Mouse (Mus musculus): Measurements from ENCODE around the gene Nop2.

Gene Nop2

DNA sequence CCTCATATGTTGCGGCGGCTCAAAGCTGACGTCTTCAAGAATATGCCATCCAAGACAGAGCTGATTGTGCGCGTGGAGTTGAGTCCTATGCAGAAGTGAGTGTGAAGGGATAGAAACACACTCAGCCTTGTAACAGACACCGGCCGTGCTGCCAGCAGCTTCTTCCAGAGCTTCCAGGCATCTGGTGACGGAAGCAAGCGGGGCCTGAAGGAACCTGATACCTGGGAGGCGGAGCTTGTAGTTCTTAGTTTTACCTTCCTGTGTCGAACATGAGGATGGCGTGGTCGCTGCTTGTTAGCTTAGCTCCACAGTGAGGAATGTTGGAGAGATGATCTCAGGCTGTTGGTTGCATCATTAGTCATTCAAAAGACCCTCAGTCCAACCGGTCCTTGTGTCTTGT, 22.3 kb upstream of the Nop2 start:
- DNase-seq (ENCODE audit: low spot score): no peak

DNA sequence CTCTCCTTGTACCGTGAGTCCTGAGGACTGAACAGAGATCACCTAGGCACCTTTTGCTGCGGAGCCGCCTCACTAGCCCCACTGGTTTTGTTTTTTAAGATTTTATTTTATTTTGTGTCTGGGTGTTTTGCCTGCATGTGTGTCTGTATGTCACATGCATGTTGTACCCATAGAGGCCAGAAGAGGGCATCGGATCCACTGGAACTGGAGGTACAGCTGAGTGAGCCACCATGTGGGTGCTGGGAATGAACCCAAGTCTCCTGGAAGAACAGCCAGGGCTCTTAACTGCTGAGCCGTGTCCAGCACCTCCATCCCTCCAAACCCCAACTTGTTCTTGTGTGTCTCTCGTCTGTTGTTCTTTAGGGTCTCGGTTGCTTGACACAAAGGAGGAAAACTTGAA, 20.8 kb upstream of the Nop2 start:
- peak; percentile 68 for DNase-seq (ENCODE audit: low spot score)

DNA sequence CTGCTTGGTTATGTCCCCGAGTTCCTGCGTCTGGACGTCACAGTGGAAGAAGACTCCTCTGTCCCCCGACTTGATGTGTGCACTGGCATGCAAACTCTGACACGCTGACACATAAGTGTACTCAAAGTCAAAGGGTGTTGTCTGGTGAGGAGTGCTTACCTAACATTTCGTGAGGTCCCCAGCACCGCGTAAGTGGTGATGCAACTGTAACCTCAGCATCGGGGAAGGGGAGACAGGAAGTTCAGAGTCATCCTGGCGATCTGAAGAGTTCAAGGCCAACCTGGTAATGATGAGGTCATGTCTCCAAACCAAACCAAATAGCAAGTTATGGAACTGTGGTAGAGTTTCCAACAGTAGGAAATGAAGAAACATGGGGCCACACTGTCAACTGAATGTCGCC, 19.2 kb upstream of the Nop2 start:
- no peak for DNase-seq (ENCODE audit: low spot score)

DNA sequence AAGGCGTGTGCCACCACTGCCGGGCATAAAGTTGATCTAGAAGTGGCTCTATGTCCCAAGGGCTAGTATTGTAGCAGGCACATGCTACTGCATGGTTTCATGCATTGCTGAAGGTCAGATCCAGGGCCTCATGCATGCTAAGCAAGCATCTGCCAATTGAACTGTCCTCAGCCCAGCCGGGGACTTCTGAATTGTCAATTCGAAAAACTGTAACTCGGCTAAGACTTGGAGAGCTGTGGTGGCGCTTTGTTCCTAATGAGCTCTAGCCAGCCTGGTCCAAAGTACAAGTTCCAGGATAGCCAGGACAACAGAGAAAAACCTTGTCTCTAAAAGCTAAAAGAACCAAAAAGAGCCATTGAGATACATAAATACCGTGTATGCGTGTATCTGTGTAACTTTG, 12.3 kb upstream of the Nop2 start:
- DNase-seq (ENCODE audit: low spot score): no peak

DNA sequence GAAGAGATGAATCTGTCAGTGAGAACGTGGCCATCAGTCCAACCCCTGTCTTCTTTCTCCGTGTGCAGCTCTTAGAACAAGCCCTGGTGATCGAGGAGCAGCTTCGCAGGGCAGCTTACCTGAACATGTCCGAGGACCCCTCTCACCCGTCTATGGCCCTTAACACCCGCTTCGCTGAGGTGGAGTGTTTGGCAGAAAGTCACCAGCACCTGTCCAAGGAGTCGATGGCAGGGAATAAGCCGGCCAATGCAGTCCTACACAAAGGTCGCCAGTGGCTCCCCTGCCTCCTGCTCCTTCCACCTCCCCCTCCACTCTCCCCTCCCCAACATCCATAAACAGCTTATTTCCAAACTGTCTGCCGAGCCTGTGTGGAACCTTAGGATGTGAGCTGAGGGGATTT, 3.0 kb upstream of the Nop2 start:
- no peak for DNase-seq (ENCODE audit: low spot score)

DNA sequence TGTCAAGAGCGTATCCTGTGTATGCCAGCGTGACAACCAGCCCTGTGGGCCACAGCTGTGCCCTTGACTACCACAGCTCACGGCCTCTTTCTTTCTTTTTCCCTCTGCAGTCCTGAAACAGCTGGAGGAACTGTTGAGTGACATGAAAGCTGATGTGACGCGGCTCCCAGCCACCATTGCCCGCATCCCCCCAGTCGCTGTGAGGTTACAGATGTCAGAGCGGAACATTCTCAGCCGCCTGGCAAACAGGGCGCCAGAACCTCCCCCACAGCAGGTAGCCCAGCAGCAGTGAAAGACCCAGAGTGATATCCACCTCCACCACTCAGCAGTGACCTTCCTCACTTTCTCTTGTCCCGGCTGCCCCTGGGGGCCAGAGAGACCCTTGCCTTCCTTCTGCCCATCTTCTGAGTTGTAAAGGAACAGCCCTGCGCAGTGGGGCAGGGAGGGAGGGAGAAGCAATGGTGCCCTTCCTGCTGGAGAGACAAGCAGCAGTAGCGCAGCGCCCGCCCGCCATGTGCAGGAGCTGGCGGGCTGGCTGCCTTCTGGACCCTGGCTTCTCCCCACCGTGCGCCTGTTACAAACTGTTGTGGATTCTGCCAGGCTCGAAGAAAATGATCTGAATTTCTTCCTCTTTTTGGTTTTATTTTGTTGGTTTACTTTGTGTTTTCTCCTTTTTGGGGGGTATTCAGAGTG, 1.9 kb upstream of the Nop2 start:
- DNase-seq (ENCODE audit: low spot score): peak; percentile 53

DNA sequence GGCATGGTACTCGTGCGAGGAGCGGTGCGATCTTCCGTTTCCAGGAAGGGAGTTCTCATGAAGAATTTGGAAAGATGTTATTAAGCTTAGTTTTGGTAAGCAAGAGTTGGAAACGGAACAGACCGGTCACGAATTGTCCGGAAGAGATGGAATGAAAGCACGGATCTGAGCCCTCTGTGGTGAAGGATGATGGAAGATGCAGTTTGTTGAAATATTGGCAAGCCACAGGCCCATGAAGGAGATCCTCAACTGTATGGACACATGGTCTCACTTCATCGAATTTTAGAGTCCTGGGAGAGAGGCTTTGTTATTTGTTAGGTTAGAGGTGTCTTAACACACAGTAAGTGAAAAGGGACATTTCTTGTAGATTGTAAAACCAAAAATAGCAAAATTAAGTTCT, 761 bp downstream of the Nop2 start:
- DNase-seq (ENCODE audit: low spot score): no peak

DNA sequence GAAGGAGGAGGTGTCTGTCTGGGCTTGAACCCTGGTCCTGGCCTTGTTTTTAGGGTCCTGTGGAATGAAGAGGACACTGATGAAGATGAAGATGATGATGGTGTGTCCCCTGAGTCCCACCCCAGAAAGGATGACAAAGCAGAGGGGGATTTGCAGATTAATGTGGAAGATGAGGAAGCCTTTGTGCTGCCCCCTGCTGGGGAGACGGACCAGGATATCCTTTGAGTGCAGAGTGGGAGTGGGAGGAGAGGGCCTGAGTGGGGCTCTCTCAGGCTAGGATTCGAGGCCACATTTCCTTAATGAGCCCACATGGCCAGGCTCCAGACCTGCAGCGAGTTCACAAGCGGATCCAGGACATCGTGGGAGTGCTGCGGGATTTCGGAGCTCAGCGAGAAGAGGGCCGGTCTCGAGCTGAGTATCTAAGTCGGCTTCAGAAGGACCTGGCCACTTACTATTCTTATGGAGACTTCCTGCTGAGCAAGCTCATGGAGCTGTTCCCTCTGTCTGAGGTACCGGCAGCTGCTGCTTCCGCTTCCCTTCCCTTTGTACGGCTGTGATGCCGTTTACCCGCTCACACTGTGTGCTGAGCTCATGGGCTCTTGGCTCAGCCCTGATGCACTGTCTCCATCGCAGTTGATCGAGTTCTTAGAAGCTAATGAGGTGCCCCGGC, 5.4 kb downstream of the Nop2 start:
- DNase-seq (ENCODE audit: low spot score): peak; percentile 72

DNA sequence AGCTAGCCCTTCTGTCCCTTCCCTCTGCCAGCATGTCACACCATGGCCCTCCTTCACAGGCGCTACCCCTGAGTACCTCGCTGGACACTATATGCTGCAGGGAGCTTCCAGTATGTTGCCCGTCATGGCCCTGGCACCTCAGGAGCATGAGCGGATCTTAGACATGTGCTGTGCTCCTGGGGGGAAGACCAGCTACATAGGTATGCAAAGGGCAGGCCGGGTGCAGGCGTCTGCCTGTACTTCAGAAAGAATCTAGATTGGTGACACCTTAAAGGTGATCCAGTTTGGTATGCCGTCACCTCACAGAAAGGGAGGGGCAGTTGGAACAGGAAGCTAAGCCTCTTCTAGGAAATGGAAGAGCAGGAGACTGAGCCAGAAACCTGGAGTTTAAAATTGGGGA, 8.0 kb downstream of the Nop2 start:
- DNase-seq (ENCODE audit: low spot score): no peak

DNA sequence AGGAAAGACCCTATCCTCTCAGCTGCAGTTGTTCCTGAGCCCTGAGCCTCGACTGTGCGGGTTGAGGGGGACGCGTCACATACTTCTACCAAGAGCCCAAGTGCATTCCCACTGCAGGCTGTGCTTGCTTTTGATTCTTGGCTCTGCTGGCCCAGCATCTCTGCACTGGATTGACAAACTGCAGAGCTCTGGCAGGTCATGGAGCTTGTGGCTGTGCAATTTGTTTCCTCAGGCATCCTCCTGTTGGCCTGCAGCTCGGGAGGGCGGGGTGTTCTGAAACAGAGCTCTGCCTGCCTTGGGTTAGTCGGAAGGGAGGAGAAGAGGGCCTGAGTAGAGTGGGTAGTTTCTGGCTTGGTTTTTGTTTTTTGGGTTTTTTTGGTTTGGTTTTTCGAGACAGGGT, 10.7 kb downstream of the Nop2 start:
- DNase-seq (ENCODE audit: low spot score): no peak

DNA sequence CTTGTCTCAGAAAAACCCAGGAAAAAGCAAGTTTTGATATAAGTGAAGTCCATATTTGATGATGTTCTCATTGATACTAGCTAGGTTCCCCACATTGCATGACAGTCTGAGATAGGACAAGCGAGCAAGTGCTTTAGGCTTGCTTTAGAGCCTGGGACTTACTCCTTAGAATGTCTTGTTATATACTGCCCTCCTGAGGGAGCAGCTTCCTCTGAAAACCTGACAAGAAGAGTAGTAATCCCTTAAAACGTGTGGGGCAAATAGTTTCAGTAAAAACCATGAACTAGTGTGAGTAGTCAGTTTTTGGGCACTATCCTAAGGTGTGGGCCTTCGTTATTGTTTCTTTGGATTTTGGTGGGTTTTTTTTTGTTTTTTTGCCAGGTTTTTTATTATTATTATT, 11.4 kb downstream of the Nop2 start:
- DNase-seq (ENCODE audit: low spot score): no peak

DNA sequence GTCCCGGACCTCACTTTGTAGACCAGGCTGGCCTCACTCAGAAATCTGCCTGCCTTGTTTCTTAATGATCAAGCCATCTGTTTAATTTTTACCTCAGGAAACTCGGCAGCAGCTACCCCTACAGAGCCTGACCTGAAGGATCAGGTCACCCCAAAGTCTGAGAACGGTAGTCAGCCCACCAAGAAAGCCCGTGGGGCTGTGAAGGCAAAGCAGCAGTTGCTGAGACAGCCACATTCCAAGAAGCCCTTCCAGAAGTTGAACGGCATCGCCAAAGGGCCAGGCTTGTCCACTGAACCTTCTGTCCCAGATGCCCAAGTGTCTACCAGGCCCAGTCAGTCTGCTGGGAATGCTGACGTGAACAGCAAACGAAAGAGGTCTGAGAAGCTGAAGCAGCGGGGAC, 12.2 kb downstream of the Nop2 start:
- no peak for DNase-seq (ENCODE audit: low spot score)

DNA sequence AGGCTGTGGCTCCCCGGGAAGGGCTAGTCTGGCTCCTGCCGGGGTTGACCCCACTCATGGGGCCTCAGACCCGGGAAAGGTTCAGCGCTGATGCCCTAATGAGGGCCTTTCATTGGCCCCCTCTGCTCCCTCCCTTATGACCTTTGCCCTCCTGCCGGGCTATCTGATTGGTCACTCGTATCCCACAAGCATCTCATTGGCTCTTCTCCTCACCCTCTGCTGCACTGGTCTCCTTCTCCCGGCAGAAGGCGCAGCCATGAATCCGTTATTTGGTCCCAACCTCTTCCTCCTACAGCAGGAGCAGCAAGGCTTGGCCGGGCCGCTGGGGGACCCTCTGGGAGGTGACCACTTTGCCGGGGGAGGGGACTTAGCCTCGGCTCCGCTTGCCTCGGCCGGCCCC, 13.3 kb downstream of the Nop2 start, which contains the start of gene Iffo1:
Gene Iffo1 (plus strand): TSS at position 241 of the 400 bp plus-strand sequence.
- DNase-seq (ENCODE audit: low spot score): peak; percentile 89

DNA sequence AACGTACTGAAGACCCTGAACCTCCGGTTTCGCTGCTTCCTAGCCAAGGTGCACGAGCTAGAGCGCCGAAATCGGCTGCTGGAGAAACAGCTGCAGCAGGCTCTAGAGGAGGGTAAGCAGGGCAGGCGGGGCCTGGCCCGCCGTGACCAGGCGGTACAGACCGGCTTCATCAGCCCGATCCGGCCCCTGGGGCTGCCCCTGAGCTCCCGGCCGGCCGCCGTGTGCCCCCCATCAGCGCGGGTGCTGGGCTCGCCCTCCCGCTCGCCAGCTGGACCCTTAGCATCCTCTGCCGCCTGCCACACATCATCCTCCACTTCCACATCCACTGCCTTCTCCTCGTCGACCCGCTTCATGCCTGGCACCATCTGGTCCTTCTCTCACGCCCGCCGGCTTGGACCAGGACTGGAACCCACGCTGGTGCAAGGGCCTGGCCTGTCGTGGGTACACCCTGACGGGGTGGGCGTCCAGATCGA, 13.8 kb downstream of the Nop2 start:
- peak; percentile 61 for DNase-seq (ENCODE audit: low spot score)

DNA sequence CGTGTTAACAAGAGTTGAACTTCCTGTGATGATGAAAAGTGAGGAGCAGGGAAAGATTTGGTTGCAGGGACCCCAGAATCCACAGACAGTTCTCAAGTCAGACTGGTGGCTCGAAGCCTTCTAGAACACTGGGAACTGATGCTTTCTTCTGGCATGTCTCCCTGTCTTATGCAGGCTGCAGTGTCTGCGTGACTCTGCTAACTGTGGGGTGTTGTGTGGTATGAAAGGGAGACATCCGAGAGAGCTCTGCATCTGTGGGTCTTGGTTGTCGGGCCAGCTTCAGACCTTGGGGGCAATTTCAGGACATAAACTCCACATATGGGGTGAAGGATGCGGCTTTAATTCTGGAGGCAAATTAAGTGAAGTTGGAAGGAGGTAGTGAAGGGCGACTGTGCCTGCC, 14.4 kb downstream of the Nop2 start:
- DNase-seq (ENCODE audit: low spot score): no peak

DNA sequence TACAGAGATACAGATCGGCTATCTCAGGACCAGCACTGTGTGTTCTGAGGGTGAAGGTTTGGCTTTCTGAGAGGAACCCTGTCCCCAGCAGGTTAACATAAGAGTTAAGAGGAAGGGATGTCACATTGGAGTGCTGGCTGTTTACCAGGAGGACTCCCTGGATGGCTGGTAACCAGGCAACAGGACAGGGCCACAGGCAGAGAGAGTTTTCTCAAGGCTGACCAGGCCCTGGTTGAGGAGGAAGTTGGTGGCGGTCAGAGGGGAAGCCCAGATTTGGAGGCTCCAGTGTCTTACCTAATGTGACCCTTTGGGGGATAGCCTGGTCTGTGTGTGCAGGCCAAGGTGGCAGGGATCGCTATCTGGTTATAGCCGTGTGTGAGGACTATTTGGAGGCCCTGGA, 15.1 kb downstream of the Nop2 start:
- DNase-seq (ENCODE audit: low spot score): peak; percentile 66

DNA sequence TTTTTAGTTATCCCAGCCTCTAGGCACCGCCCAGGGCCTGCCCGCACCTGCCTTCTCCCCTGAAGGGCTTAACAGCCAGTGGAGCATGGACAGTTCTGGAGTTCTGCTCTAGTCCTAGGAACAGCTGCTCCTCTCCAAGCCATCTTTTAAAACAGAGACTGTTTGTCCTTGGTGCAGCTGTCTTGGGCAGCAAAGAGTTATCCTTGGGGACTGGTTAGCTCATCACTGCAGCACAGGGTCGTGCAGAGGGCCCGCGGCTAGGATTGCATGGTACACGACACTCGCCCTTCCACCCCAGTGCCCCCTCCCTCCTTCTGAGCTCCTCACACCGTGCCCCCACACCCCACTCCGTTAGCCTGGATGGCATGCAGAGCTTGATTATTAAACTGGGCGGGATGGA, 15.6 kb downstream of the Nop2 start:
- peak; percentile 55 for DNase-seq (ENCODE audit: low spot score)

DNA sequence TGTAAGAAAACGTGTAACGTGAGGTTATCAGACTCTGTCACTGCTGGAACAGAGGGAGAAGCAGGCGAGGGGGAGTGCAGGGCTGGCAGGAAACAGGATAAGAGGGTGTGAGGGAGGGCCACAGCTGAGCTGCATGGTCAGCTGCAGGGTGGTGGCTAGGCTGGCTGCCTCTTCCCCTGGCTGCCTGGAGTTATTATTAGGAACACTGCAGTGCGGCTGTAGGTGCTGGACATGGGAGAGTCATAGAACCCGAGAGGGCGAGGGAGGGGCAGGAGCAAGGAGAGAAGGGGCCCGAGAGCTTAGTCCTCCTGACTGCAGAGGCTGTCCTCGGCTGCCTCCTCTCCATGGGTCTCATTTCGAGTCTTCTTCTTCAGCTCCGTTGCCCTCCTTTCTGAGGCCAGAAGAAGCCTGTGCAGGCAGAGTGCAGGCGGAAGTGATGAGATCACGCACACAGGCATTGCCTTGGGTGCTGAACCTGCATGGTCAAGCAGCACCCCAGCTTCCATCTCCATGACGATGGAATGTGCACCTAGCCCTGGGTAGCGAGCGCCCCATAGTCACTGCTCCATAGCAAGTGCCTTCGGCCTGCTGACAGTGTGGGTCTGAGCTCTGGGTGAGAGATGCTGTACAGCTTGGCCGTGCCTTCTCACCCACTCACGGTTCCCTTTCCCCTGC, 16.7 kb downstream of the Nop2 start:
- peak; percentile 69 for DNase-seq (ENCODE audit: low spot score)

DNA sequence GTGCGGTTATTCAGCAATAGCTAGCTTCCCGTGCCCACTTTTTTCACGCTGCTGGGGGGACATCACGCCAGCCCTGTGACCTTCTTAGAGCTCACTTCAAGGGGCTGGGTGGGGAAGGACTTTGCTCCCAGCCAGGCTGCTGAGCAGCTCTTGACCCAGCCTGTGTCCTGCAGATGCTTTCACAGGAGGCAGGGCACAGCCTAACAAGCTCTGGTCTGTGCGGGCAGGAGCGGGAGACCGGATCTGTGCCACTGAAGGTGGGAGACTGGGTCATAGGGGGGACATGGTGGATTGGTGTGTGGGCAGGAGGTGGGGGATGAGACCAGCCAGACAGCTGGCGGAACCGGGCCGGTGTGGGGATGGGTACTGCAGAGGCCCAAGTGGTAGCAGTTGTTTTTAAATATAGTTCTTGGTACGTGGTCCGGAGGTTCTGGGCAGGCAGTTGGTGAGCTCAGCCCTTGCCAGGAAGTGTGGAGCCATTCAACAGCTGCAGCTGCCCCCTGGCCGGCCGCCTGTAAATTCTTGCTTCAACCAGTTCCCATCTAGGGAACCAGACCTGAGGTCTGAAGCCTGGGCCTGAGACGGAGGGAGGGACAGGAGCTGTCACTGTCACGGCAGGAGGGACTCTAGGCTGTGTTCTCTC, 17.3 kb downstream of the Nop2 start:
- DNase-seq (ENCODE audit: low spot score): peak; percentile 65

DNA sequence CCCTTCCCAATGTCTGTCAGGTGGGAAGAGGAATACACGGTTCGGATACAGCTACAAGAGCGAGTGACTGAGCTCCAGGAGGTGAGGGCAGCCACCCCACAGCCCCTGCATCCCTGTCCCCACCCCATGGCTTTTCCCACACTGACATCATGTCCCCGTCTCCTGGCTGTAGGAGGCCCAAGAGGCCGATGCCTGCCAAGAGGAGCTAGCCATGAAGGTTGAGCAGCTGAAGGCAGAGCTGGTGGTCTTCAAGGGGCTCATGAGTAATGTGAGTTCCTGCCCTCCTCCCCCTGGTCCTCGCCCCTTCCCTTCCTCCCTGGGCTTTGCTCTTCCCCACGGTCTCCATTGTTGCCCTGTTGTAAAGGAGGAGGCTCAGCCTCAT, 17.9 kb downstream of the Nop2 start:
- no peak for DNase-seq (ENCODE audit: low spot score)

DNA sequence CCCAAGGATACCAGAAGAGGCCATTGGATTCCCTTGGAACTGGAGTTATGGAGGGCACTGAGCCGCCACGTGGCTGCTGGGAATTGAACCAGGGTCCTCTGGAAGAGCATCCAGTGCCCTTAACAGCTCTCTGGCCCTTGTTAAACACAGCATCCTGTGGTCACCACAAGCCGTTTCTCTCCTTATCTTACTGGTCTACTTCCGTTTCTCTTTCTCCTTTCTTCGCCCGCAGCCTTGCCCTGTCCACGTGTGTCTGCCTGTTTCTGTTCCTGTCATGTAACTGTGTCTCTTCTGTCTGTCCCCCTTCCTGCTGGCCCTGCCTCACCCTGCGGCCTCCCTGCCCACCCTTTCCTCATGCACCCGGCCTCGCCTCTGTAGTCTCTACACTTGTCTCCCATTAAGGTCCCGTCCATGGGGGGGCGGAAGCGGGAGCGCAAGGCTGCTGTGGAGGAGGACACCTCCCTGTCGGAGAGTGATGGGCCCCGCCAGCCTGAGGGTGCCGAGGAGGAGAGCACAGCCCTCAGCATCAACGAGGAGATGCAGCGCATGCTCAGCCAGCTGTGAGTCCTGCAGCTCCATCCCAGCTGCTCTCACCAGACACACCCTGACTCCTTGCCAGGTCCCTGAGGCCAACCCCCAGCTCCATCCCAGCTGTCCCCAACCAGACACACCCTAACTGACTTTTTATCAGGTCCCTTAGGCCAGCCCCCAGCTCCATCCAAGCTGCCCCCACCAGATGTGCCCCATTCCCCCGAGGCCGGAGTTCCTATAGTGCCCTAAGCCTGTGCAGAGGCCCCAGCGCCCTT, 20.7 kb downstream of the Nop2 start:
- peak; percentile 74 for DNase-seq (ENCODE audit: low spot score)

DNA sequence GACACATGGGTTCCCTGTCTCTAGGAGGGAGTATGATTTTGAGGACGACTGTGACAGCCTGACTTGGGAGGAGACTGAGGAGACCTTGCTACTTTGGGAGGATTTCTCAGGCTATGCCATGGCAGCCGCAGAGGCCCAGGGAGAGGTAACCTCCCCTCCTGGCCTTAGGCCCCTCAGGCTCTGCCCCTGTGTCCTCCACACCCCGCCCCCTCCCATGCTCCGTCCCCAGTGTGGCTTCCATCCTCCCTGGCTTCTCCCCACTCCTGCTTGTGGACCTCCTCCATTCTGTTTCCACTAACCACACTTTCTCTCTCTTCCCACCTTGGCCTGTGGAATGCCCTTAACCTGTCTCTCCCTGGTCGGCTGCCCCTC, 21.3 kb downstream of the Nop2 start:
- DNase-seq (ENCODE audit: low spot score): peak; percentile 53
